Mouse (Mus musculus): ENCODE results near the gene Pitpnc1. TPM values are rescaled to one million over a fixed set of nuclear protein-coding genes. Genes with fewer than 3 reads are reported as not detected.
"Not testable (repeated sequence)": the region's sequence is repeated elsewhere in the genome, so short reads cannot be mapped to it uniquely, and the experiment has no call there.

The Pitpnc1 gene
- 2.7 and 3.0 TPM in 2 replicates for polyA plus RNA-seq (2012; rRNA removed)
- 5.8 and 6.7 TPM in 2 replicates for polyA plus RNA-seq (2014; fragmentation: Nextera tagmentation; extraction: Ambion mirVana)

GRCm38 (mm10) chr11:107470521-107471041 lies at the start of gene Pitpnc1:
Pitpnc1 (minus strand) TSS chr11:107470699.
- Histone ChIP-seq H3K27ac (peak within 1 kb of the TSS; percentile 95), H3K4me1 (replicated peaks; ENCODE audit: control insufficient read depth in 2 of 2, insufficient read depth in 2 of 2, low read length in 1 of 2) (peaks cover 26 to 31% of the 10 kb centered on the region in 2 experiments), H3K9ac (replicated peaks) (peak within 1 kb of the TSS; percentile 80), H3K36me3 (replicated peaks; ENCODE audit: control insufficient read depth, insufficient read depth, low read depth) (no peaks in the 10 kb centered on the region), H3K9me3 (ENCODE audit: control insufficient read depth, low read length) (no peaks in the 10 kb centered on the region), H3K4me2 (ENCODE audit: low read depth) (peak within 1 kb of the TSS; percentile 69), H3K27me3 (ENCODE audit: control insufficient read depth, insufficient read depth, low read length) (no peaks in the 10 kb centered on the region), H3K4me3 (ENCODE audit: insufficient read depth in 1 of 2, low read depth in 2 of 2, low read length in 2 of 2) (peak within 1 kb of the TSS; percentile 65 to 73)
- WGBS (ENCODE audit: insufficient replicate concordance), result 0% methylated on average over 37 of the region's 37 CpGs
- peak; percentile 78 for ATAC-seq (ENCODE audit: insufficient read depth)
- TF ChIP-seq CTCF (IDR thresholded peaks at IDR 0.05; ENCODE audit: low read depth) (peak; percentile 39; the same call in 1 of the 2 replicates), EP300 (IDR thresholded peaks at IDR 0.05; ENCODE audit: low read depth) (peak; percentile 33)
- DNase-seq (ENCODE audit: low read depth in 3 of 3, low spot score in 3 of 3), result peak; percentile 79 to 84 (median 82)

- H3K27ac ChIP-seq, result no peak overlapping the region
- no peaks in the 10 kb centered on the region for H3K27me3 ChIP-seq (ENCODE audit: control insufficient read depth, insufficient read depth, low read length)
- DNase-seq (ENCODE audit: low read depth in 3 of 3, low spot score in 3 of 3) (no peak), ATAC-seq (ENCODE audit: insufficient read depth) (no peak)
- H3K4me1 ChIP-seq (replicated peaks; ENCODE audit: control insufficient read depth in 2 of 2, insufficient read depth in 2 of 2, low read length in 1 of 2), result no peaks in the 10 kb centered on the region
- no peaks in the 10 kb centered on the region for H3K9me3 ChIP-seq (ENCODE audit: control insufficient read depth, low read length)
- no peaks in the 10 kb centered on the region for H3K36me3 ChIP-seq (replicated peaks; ENCODE audit: control insufficient read depth, insufficient read depth, low read depth)
- 50% methylated on average over 5 of the region's 5 CpGs for WGBS (ENCODE audit: insufficient replicate concordance)
- no peak overlapping the region for H3K4me2 ChIP-seq (ENCODE audit: low read depth)
- H3K4me3 ChIP-seq (ENCODE audit: insufficient read depth in 1 of 2, low read depth in 2 of 2, low read length in 2 of 2), result no peak overlapping the region
- no peak for TF ChIP-seq EP300 (IDR thresholded peaks at IDR 0.05; ENCODE audit: low read depth)
- no peak for TF ChIP-seq CTCF (IDR thresholded peaks at IDR 0.05; ENCODE audit: low read depth)
- H3K9ac ChIP-seq (replicated peaks), result no peak overlapping the region
Measured at GRCm38 (mm10) chr11:107518645-107519429, 48.3 kb upstream of the Pitpnc1 start.

- no peaks in the 10 kb centered on the region for H3K27me3 ChIP-seq (ENCODE audit: control insufficient read depth, insufficient read depth, low read length)
- no peak overlapping the region for H3K27ac ChIP-seq
- no peaks in the 10 kb centered on the region for H3K4me1 ChIP-seq (replicated peaks; ENCODE audit: control insufficient read depth in 2 of 2, insufficient read depth in 2 of 2, low read length in 1 of 2)
- no peak overlapping the region for H3K4me2 ChIP-seq (ENCODE audit: low read depth)
- ATAC-seq (ENCODE audit: insufficient read depth) (no peak), DNase-seq (ENCODE audit: low read depth in 3 of 3, low spot score in 3 of 3) (no peak)
- H3K36me3 ChIP-seq (replicated peaks; ENCODE audit: control insufficient read depth, insufficient read depth, low read depth), result no peaks in the 10 kb centered on the region
- no peak overlapping the region for H3K9ac ChIP-seq (replicated peaks)
- no peaks in the 10 kb centered on the region for H3K9me3 ChIP-seq (ENCODE audit: control insufficient read depth, low read length)
- TF ChIP-seq EP300 (IDR thresholded peaks at IDR 0.05; ENCODE audit: low read depth), result no peak
- no peak for TF ChIP-seq CTCF (IDR thresholded peaks at IDR 0.05; ENCODE audit: low read depth)
- no peak overlapping the region for H3K4me3 ChIP-seq (ENCODE audit: insufficient read depth in 1 of 2, low read depth in 2 of 2, low read length in 2 of 2)
- 54% methylated on average over 2 of the region's 2 CpGs for WGBS (ENCODE audit: insufficient replicate concordance)
Measured at GRCm38 (mm10) chr11:107516387-107516786, 45.9 kb upstream of the Pitpnc1 start.

- Histone ChIP-seq H3K4me3 (ENCODE audit: insufficient read depth in 1 of 2, low read depth in 2 of 2, low read length in 2 of 2) (no peak overlapping the region), H3K4me2 (ENCODE audit: low read depth) (no peak overlapping the region), H3K4me1 (replicated peaks; ENCODE audit: control insufficient read depth in 2 of 2, insufficient read depth in 2 of 2, low read length in 1 of 2) (peaks cover 0 to 10% of the 10 kb centered on the region in 2 experiments; a peak in 3 of 4 replicates), H3K9ac (replicated peaks) (no peak overlapping the region), H3K9me3 (ENCODE audit: control insufficient read depth, low read length) (no peaks in the 10 kb centered on the region), H3K36me3 (replicated peaks; ENCODE audit: control insufficient read depth, insufficient read depth, low read depth) (no peaks in the 10 kb centered on the region), H3K27ac (no peak overlapping the region), H3K27me3 (ENCODE audit: control insufficient read depth, insufficient read depth, low read length) (no peaks in the 10 kb centered on the region)
- TF ChIP-seq EP300 (IDR thresholded peaks at IDR 0.05; ENCODE audit: low read depth) (no peak), CTCF (IDR thresholded peaks at IDR 0.05; ENCODE audit: low read depth) (no peak)
- ATAC-seq (ENCODE audit: insufficient read depth), result no peak
- no peak for DNase-seq (ENCODE audit: low read depth in 3 of 3, low spot score in 3 of 3)
- 69% methylated on average over 10 of the region's 10 CpGs for WGBS (ENCODE audit: insufficient replicate concordance)
Measured at GRCm38 (mm10) chr11:107513047-107513446, 42.5 kb upstream of the Pitpnc1 start.

GRCm38 (mm10) chr11:107511954-107512353 lies 41.5 kb upstream of the Pitpnc1 start:
- not testable (repeated sequence) for ATAC-seq (ENCODE audit: insufficient read depth); H3K4me2 ChIP-seq (ENCODE audit: low read depth); H3K9ac ChIP-seq (replicated peaks); H3K9me3 ChIP-seq (ENCODE audit: control insufficient read depth, low read length); H3K4me3 ChIP-seq (ENCODE audit: insufficient read depth in 1 of 2, low read depth in 2 of 2, low read length in 2 of 2); H3K27me3 ChIP-seq (ENCODE audit: control insufficient read depth, insufficient read depth, low read length); H3K36me3 ChIP-seq (replicated peaks; ENCODE audit: control insufficient read depth, insufficient read depth, low read depth); H3K27ac ChIP-seq
- 41% methylated on average over 4 of the region's 5 CpGs for WGBS (ENCODE audit: insufficient replicate concordance)
- H3K4me1 ChIP-seq (replicated peaks; ENCODE audit: control insufficient read depth in 2 of 2, insufficient read depth in 2 of 2, low read length in 1 of 2), result peaks cover 0 to 10% of the 10 kb centered on the region in 2 experiments; a peak in 3 of 4 replicates
- peak; percentile 87 for TF ChIP-seq CTCF (IDR thresholded peaks at IDR 0.05; ENCODE audit: low read depth)
- peak; percentile 24 to 44 (median 32) for DNase-seq (ENCODE audit: low read depth in 3 of 3, low spot score in 3 of 3)
